Mouse (Mus musculus) ES-E14 (cell line): ENCODE results near the gene Nav3. TPM values are rescaled to one million over a fixed set of nuclear protein-coding genes. Genes with fewer than 3 reads are reported as not detected.

Experiments used
- DNase-seq: peaks from one replicate; pipeline ENCODE4 v3.0.0-alpha.2; 2013; ENCODE audit warnings: low read depth, low spot score
- H3K27ac ChIP-seq: 2 replicates; pipeline ENCODE4 v1.5.1; 2012; ENCODE audit warnings: low read depth, mild to moderate bottlenecking, low read length, moderate library complexity, mixed read lengths; ENCODE audit not compliant: poor library complexity, insufficient read depth, severe bottlenecking
- H3K36me3 ChIP-seq: 2 replicates; pipeline ENCODE4 v1.6.1; 2012; ENCODE audit warnings: mild to moderate bottlenecking, low read length, moderate library complexity, mixed read lengths; ENCODE audit not compliant: control insufficient read depth, poor library complexity, insufficient read depth, severe bottlenecking
- H3K4me1 ChIP-seq, 2 experiments: fragments of 150-350 bp in 1 of 2; sonication (generic) in 1 of 2; 2 replicates each; pipeline ENCODE4 v1.6.1; 2012; ENCODE audit warnings: low read length in 2 of 2, mild to moderate bottlenecking in 1 of 2, mixed read lengths in 1 of 2; ENCODE audit not compliant: control insufficient read depth in 2 of 2, insufficient read depth in 2 of 2, poor library complexity in 1 of 2
- H3K4me3 ChIP-seq, 2 experiments: fragments of 150-350 bp in 1 of 2; sonication (generic) in 1 of 2; 2 replicates each; pipeline ENCODE4 v1.5.1; 2012; ENCODE audit warnings: low read length in 2 of 2, low read depth in 1 of 2, mild to moderate bottlenecking in 1 of 2, mixed read lengths in 1 of 2; ENCODE audit not compliant: insufficient read depth in 1 of 2, poor library complexity in 1 of 2, severe bottlenecking in 1 of 2
- H3K9ac ChIP-seq: 2 replicates; pipeline ENCODE4 v1.6.1; 2012; ENCODE audit warnings: low read depth, mild to moderate bottlenecking, low read length, mixed read lengths; ENCODE audit not compliant: poor library complexity, insufficient read depth, severe bottlenecking
- H3K9me3 ChIP-seq: fragments of 150-350 bp; sonication (generic); 2 replicates; pipeline ENCODE4 v1.6.1; 2012; ENCODE audit warnings: low read depth, mild to moderate bottlenecking, low read length; ENCODE audit not compliant: control insufficient read depth, insufficient read depth
- CHD2 ChIP-seq: IDR thresholded peaks from 2 replicates; pipeline ENCODE4 v1.6.1; 2014; ENCODE audit warnings: mild to moderate bottlenecking, low read depth, low read length, inconsistent platforms
- HCFC1 ChIP-seq: IDR thresholded peaks from 2 replicates; pipeline ENCODE4 v1.6.1; 2012; ENCODE audit warnings: low read length, inconsistent platforms, borderline replicate concordance; ENCODE audit not compliant: insufficient read depth
- MAFK ChIP-seq: IDR thresholded peaks from 2 replicates; pipeline ENCODE4 v1.6.1; 2014; ENCODE audit warnings: mild to moderate bottlenecking, low read depth, low read length, inconsistent platforms; ENCODE audit not compliant: insufficient read depth
- ZC3H11A ChIP-seq: IDR thresholded peaks from 2 replicates; pipeline ENCODE4 v1.6.1; 2012; ENCODE audit warnings: low read depth, mild to moderate bottlenecking, inconsistent platforms, low read length, borderline replicate concordance
- ZNF384 ChIP-seq: IDR thresholded peaks from 2 replicates; pipeline ENCODE4 v1.6.1; 2012; ENCODE audit warnings: low read depth, low read length, inconsistent platforms
- in situ Hi-C, 2 experiments: fragments of 600-800 bp; cut with MboI; formaldehyde crosslinking; loops; one replicate each; pipeline ENCODE4 v1.15.1; 2025; ENCODE audit warnings: low sequenced_read_pairs in 2 of 2, inconsistent platforms in 1 of 2; ENCODE audit not compliant: unreplicated experiment in 2 of 2
- total RNA-seq: library from RNA; depleted of rRNA; stranded (reverse); fragments of 300-350 nt; gene quantifications from 2 replicates; pipeline ENCODE4 v1.2.3, GENCODE M21; 2012

Gene Nav3
- total RNA-seq, 1 experiment: 1.4 TPM

DNA sequence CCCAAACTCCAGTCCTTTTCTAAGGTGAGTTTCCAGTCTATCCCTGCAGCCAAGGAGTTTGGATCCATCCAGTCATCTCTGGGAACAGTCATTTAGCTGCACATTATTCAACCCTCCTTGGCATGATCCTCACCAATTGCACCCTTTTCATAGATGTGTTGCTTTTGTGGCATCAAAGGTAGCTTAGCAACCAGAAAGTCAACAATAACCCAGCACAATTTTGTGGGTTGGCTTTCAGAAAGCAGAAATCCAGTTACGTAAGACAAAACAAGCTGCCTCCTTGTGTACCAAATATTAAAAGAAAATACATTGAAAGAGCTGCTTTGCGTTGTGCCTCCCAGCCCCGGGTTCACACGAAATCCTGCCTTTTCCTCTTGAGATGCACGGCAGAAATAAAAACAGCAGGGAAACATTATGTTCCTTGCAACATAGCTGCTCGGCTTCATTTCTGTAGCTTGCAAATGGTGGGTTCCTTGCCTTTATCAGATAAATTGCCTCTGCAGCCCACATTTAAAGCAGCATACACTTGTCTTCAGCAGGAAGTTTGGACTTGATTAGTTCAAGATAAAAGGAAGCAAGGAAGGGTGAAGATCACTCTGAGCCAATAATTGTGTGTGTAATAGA, 222.6 kb downstream of the Nav3 start:
- no peaks in the 10 kb centered on the region for H3K9me3 ChIP-seq
- H3K4me3 ChIP-seq: no peak overlapping the region
- in situ Hi-C loops: no loop called here
- H3K27ac ChIP-seq: no peak overlapping the region
- H3K4me1 ChIP-seq: no peaks in the 10 kb centered on the region
- no peaks in the 10 kb centered on the region for H3K36me3 ChIP-seq
- H3K9ac ChIP-seq: no peak overlapping the region
- TF ChIP-seq MAFK: no peak
- TF ChIP-seq ZNF384: no peak
- no peak for TF ChIP-seq ZC3H11A
- TF ChIP-seq HCFC1: no peak
- no peak for TF ChIP-seq CHD2
- DNase-seq: no peak

DNA sequence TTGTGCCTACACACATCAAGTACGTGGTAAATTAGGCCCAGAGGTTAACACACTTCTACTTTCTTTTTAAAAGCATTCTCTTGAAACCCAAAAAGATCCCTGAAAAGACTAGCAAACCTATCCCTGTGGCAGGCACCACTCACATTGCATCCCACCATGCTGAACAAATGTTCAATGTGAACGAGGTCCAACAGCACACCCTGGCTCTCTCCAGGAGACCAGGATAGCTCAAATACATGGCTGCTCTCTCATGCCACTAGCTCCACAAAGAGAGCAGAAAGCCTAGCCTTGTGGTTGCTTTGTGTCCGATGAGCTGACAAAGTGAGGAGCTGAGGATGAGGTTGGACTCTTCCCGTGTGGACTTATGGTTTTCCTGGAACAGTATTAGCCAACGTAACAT, 249.6 kb downstream of the Nav3 start:
- in situ Hi-C loops: no loop called here
- no peak for TF ChIP-seq HCFC1
- no peak for TF ChIP-seq ZNF384
- TF ChIP-seq MAFK: no peak
- no peak for TF ChIP-seq CHD2
- TF ChIP-seq ZC3H11A: no peak
- no peaks in the 10 kb centered on the region for H3K36me3 ChIP-seq
- H3K4me1 ChIP-seq: no peaks in the 10 kb centered on the region
- H3K9me3 ChIP-seq: no peaks in the 10 kb centered on the region
- H3K27ac ChIP-seq: no peak overlapping the region
- no peak for DNase-seq
- H3K9ac ChIP-seq: no peak overlapping the region
- no peak overlapping the region for H3K4me3 ChIP-seq

DNA sequence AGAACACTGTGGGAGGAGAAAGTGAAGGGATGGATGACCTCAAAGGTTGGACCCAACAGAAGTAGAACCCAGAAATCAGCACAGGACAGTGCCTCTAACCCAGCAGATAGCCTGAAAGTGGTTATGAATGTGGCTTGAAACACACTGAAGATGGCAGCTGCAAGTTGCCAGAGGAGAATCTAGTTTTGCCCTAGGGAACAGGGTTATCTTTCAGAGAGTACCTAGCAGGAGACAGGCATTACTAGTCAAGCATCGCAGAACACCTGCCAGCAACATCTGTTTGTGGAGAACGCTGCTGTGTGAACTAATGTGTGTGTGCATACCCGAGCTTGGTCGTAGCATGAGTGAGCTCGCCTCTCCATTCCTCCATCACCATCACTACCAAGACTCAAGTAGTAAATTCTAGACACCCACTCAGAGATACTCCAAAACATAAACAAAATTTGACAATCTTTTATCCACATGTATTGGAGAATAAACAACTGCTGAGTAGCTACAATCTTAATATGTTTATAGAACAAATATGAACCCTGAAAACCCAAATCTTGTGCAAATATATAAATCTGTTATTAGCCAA, 251.8 kb downstream of the Nav3 start:
- DNase-seq: no peak
- in situ Hi-C loops: no loop called here
- H3K36me3 ChIP-seq: no peaks in the 10 kb centered on the region

GRCm38 (mm10) chr10:110192881-110193280, 263.1 kb downstream of the Nav3 start:
- TF ChIP-seq MAFK (no peak), HCFC1 (no peak), CHD2 (no peak), ZC3H11A (no peak), ZNF384 (no peak)

More for the DNA sequence above, 251.8 kb downstream of the Nav3 start:
- no peaks in the 10 kb centered on the region for H3K4me1 ChIP-seq
- TF ChIP-seq HCFC1 (no peak), CHD2 (no peak), ZC3H11A (no peak), MAFK (no peak), ZNF384 (no peak)
- H3K9ac ChIP-seq: no peak overlapping the region
- no peak overlapping the region for H3K4me3 ChIP-seq
- no peak overlapping the region for H3K27ac ChIP-seq
- no peaks in the 10 kb centered on the region for H3K9me3 ChIP-seq

More at GRCm38 (mm10) chr10:110192881-110193280, 263.1 kb downstream of the Nav3 start:
- Histone ChIP-seq H3K9me3 (no peaks in the 10 kb centered on the region), H3K4me3 (no peak overlapping the region), H3K4me1 (no peaks in the 10 kb centered on the region), H3K9ac (no peak overlapping the region), H3K36me3 (no peaks in the 10 kb centered on the region), H3K27ac (no peak overlapping the region)
- in situ Hi-C loops: no loop called here
- DNase-seq: no peak
